In genomic region chr13:64307508-64307907, GRCm38 (mm10) we compare ENCODE assay signal across 19 mouse cellular contexts. TPM values are rescaled to one million over a fixed set of nuclear protein-coding genes. Genes with fewer than 3 reads are reported as not detected.
DNase-seq lines count a peak whose midpoint lies in the region; ATAC-seq and TF ChIP-seq lines count a peak whose summit lies in the region.
"Had no signal": no experiment of that assay in that cellular context is flagged by ENCODE, and none has a peak within 500 bp of the region (broad histone marks: within the 10 kb centered on the region; RNA-seq: fewer than 3 reads in every experiment).

No protein-coding gene starts in this region.

- TF ChIP-seq POLR2A in cerebellum, adult 2 months (IDR thresholded peaks at IDR 0.05; ENCODE audit: borderline replicate concordance, insufficient read depth, low read length), result no peak

- no peak for DNase-seq in kidney, postnatal 14 days
- peak; percentile 46 for DNase-seq in adipocyte (ENCODE audit: low spot score)
- DNase-seq in cerebellum, adult 2 months, result peak; percentile 68 to 78
- DNase-seq in adrenal gland, postnatal 4 days (ENCODE audit: low spot score in 2 of 2), result no peak
- no peak for DNase-seq in midbrain, embryonic 11.5 days (ENCODE audit: low spot score, missing footprints)
- no peak for DNase-seq in spleen, postnatal 10 days (ENCODE audit: low spot score in 2 of 2)
- DNase-seq: gastrocnemius, postnatal 10 days; heart, postnatal 14 days; kidney, postnatal 10 days; thymus, postnatal 14 days had no signal

- no peak overlapping the region for H3K4me3 ChIP-seq in kidney, embryonic 15.5 days (replicated peaks)
- no peak overlapping the region for H3K4me3 ChIP-seq in cerebellum, adult 2 months (replicated peaks; ENCODE audit: insufficient read depth, low read depth, low read length)
- H3K4me3 ChIP-seq in midbrain, embryonic 11.5 days (ENCODE audit: low read depth, low read length), result no peak overlapping the region
- H3K4me3 ChIP-seq: forebrain, embryonic 10.5 days; hindbrain, embryonic 15.5 days; liver, embryonic 12.5 days; lung, embryonic 15.5 days had no signal

- no peak overlapping the region for H3K9ac ChIP-seq in kidney, embryonic 15.5 days
- no peak overlapping the region for H3K9ac ChIP-seq in midbrain, embryonic 11.5 days (ENCODE audit: low read length)
- H3K9ac ChIP-seq: hindbrain, embryonic 15.5 days; liver, embryonic 12.5 days; lung, embryonic 15.5 days had no signal

- H3K36me3 ChIP-seq in kidney, embryonic 15.5 days, result peaks cover 38% of the 10 kb centered on the region
- no peaks in the 10 kb centered on the region for H3K36me3 ChIP-seq in midbrain, embryonic 11.5 days (ENCODE audit: control insufficient read depth, insufficient read depth, low read length)
- H3K36me3 ChIP-seq: hindbrain, embryonic 15.5 days had no signal

- H3K27ac ChIP-seq in kidney, embryonic 15.5 days, result no peak overlapping the region
- no peak overlapping the region for H3K27ac ChIP-seq in cerebellum, adult 2 months (ENCODE audit: insufficient read depth, low read length)
- H3K27ac ChIP-seq in midbrain, embryonic 11.5 days (ENCODE audit: low read depth, low read length), result no peak overlapping the region
- H3K27ac ChIP-seq: forebrain, embryonic 10.5 days; hindbrain, embryonic 15.5 days; liver, embryonic 12.5 days; lung, embryonic 15.5 days had no signal

- peaks cover 24% of the 10 kb centered on the region for H3K4me1 ChIP-seq in kidney, embryonic 15.5 days
- peaks cover 17% of the 10 kb centered on the region for H3K4me1 ChIP-seq in cerebellum, adult 2 months (ENCODE audit: control insufficient read depth, insufficient read depth, low read length)
- no peaks in the 10 kb centered on the region; the same call in 1 of the 2 replicates for H3K4me1 ChIP-seq in midbrain, embryonic 11.5 days (ENCODE audit: control insufficient read depth, insufficient read depth, low read length)

- H3K9me3 ChIP-seq in kidney, embryonic 15.5 days (replicated peaks), result no peaks in the 10 kb centered on the region
- H3K9me3 ChIP-seq in midbrain, embryonic 11.5 days (ENCODE audit: control insufficient read depth, low read length), result no peaks in the 10 kb centered on the region
- H3K9me3 ChIP-seq: forebrain, embryonic 10.5 days; hindbrain, embryonic 15.5 days; liver, embryonic 12.5 days; lung, embryonic 15.5 days had no signal

- no peak overlapping the region for H3K4me2 ChIP-seq in kidney, embryonic 15.5 days
- H3K4me2 ChIP-seq in midbrain, embryonic 11.5 days, result no peak overlapping the region
- H3K4me2 ChIP-seq: heart, embryonic 11.5 days; hindbrain, embryonic 15.5 days; liver, embryonic 12.5 days; lung, embryonic 15.5 days had no signal

- peak; percentile 41 for ATAC-seq in kidney, embryonic 15.5 days (replicated peaks; ENCODE audit: low FRiP score)
- ATAC-seq in granulocyte monocyte progenitor cell, adult 5-6 weeks (replicated peaks; ENCODE audit: poor library complexity, severe bottlenecking), result peak; percentile 29
- no peak for ATAC-seq in midbrain, embryonic 11.5 days (ENCODE audit: low FRiP score)
- ATAC-seq: intestine, postnatal 0 days; liver, embryonic 12.5 days; midbrain, embryonic 16.5 days had no signal

- no peak for TF ChIP-seq CTCF in cerebellum, adult 2 months (IDR thresholded peaks at IDR 0.05; ENCODE audit: borderline replicate concordance, insufficient read depth, low read depth, low read length)

- H3K27me3 ChIP-seq in kidney, embryonic 15.5 days, result no peaks in the 10 kb centered on the region
- H3K27me3 ChIP-seq in cerebellum, adult 2 months (ENCODE audit: control insufficient read depth, insufficient read depth, low read length), result no peaks in the 10 kb centered on the region
- no peaks in the 10 kb centered on the region for H3K27me3 ChIP-seq in midbrain, embryonic 11.5 days (ENCODE audit: control insufficient read depth, insufficient read depth, low read length)
- H3K27me3 ChIP-seq: hindbrain, embryonic 15.5 days; liver, embryonic 12.5 days; lung, embryonic 15.5 days had no signal

- WGBS in kidney, embryonic 15.5 days, result 59% methylated on average over 5 of the region's 5 CpGs
- WGBS in cerebellum, adult 2 months, result 18% methylated on average over 5 of the region's 5 CpGs
- WGBS in midbrain, embryonic 11.5 days, result 83% methylated on average over 5 of the region's 5 CpGs

RNA-seq across cellular contexts. Expression of gene Aaed1, which starts 5.0 kb away (rescaled TPM):
- 56.5 and 58.1 TPM in 2 replicates for polyA plus RNA-seq in kidney, embryonic 15.5 days (2015; fragmentation: Nextera tagmentation; extraction: Ambion mirVana)
- polyA plus RNA-seq in cerebellum, adult 2 months (2012; rRNA removed), result 18.4 and 21.5 TPM in 2 replicates
- total RNA-seq in granulocyte monocyte progenitor cell, adult 5-6 weeks (2014; fragmentation: Nextera tagmentation), result 19.1 and 20.5 TPM in 2 replicates
- 37.4 and 37.8 TPM in 2 replicates for total RNA-seq in granulocyte monocyte progenitor cell, adult 5-6 weeks (2017)
- 10 to 100 TPM; 42.7 to 43.8 TPM for total RNA-seq in adrenal gland, postnatal 4 days (2021)
- 19.5 and 21.4 TPM in 2 replicates for polyA plus RNA-seq in midbrain, embryonic 11.5 days (2014; fragmentation: Nextera tagmentation; extraction: Ambion mirVana)

RNA-seq across cellular contexts. Expression of gene Cdc14b, which starts 32.4 kb away (rescaled TPM):
- polyA plus RNA-seq in kidney, embryonic 15.5 days (2015; fragmentation: Nextera tagmentation; extraction: Ambion mirVana), result 14.8 and 17.5 TPM in 2 replicates
- polyA plus RNA-seq in cerebellum, adult 2 months (2012; rRNA removed), result 15.3 and 17.0 TPM in 2 replicates
- total RNA-seq in granulocyte monocyte progenitor cell, adult 5-6 weeks (2014; fragmentation: Nextera tagmentation), result 0.97 and 1.8 TPM in 2 replicates
- 0.73 and 2.1 TPM in 2 replicates for total RNA-seq in granulocyte monocyte progenitor cell, adult 5-6 weeks (2017)
- total RNA-seq in adrenal gland, postnatal 4 days (2021), result 10 to 100 TPM; 11.0 to 11.5 TPM
- 7.7 and 8.8 TPM in 2 replicates for polyA plus RNA-seq in midbrain, embryonic 11.5 days (2014; fragmentation: Nextera tagmentation; extraction: Ambion mirVana)

Comparison
In these comparisons a context has a peak if more than half of its experiments do, and no peak if none do; other contexts are left out.
1. DNase-seq: peak in adipocyte (single experiment) and cerebellum, adult 2 months (2 of 2); none in kidney, postnatal 14 days (single experiment), adrenal gland, postnatal 4 days (0 of 2), midbrain, embryonic 11.5 days (single experiment) and spleen, postnatal 10 days (0 of 2).